Mouse (Mus musculus): ENCODE data around the gene Upk3a.
A peak's percentile ranks its signal among the peaks of the same experiment; 100 is the strongest.
"Not testable (repeated sequence)": the region's sequence is repeated elsewhere in the genome, so short reads cannot be mapped to it uniquely, and the experiment has no call there.

Upk3a gene

GRCm38 (mm10) chr15:85000984-85001982, 15.7 kb upstream of the Upk3a start:
- peak; percentile 91 to 93 for DNase-seq

GRCm38 (mm10) chr15:85009666-85010065, 7.3 kb upstream of the Upk3a start:
- DNase-seq: no peak

GRCm38 (mm10) chr15:85011895-85012661, 4.9 kb upstream of the Upk3a start:
- no peak for DNase-seq

- no peak for DNase-seq
Observed at GRCm38 (mm10) chr15:85012662-85013054, 4.3 kb upstream of the Upk3a start.

- peak; percentile 54 to 67 for DNase-seq
Observed at GRCm38 (mm10) chr15:85015771-85016170, 1.2 kb upstream of the Upk3a start.

GRCm38 (mm10) chr15:85022211-85022610, 5.3 kb downstream of the Upk3a start:
- peak; percentile 33 to 44 for DNase-seq

GRCm38 (mm10) chr15:85026197-85026596, 9.3 kb downstream of the Upk3a start:
- DNase-seq: no peak

- no peak for DNase-seq
Observed at GRCm38 (mm10) chr15:85027740-85028139, 10.8 kb downstream of the Upk3a start.

- DNase-seq: not testable (repeated sequence)
Observed at GRCm38 (mm10) chr15:85028648-85029047, 11.7 kb downstream of the Upk3a start, which contains the start of gene Fam118a. Gene Fam118a, plus strand, starts transcription at chr15:85028948.

GRCm38 (mm10) chr15:85030643-85031042, 13.7 kb downstream of the Upk3a start:
- not testable (repeated sequence) for DNase-seq

- DNase-seq: peak; percentile 69
Observed at GRCm38 (mm10) chr15:85031866-85032265, 14.9 kb downstream of the Upk3a start.

GRCm38 (mm10) chr15:85033916-85034315, 17.0 kb downstream of the Upk3a start:
- DNase-seq: not testable (repeated sequence)

GRCm38 (mm10) chr15:85036566-85037342, 19.8 kb downstream of the Upk3a start:
- peak; percentile 99 for DNase-seq

- DNase-seq: no peak
Observed at GRCm38 (mm10) chr15:85037343-85037690, 20.4 kb downstream of the Upk3a start.

GRCm38 (mm10) chr15:85041546-85042225, 24.7 kb downstream of the Upk3a start:
- no peak for DNase-seq

GRCm38 (mm10) chr15:85042361-85042954, 25.5 kb downstream of the Upk3a start:
- peak; percentile 68 to 77 for DNase-seq

- no peak for DNase-seq
Observed at GRCm38 (mm10) chr15:85043116-85043515, 26.2 kb downstream of the Upk3a start.

- no peak for DNase-seq
Observed at GRCm38 (mm10) chr15:85043761-85044160, 26.8 kb downstream of the Upk3a start.

- DNase-seq: no peak
Observed at GRCm38 (mm10) chr15:85046230-85046950, 29.4 kb downstream of the Upk3a start.

- no peak for DNase-seq
Observed at GRCm38 (mm10) chr15:85047865-85048264, 30.9 kb downstream of the Upk3a start.

GRCm38 (mm10) chr15:85049758-85050157, 32.8 kb downstream of the Upk3a start:
- DNase-seq: no peak
